Mouse (Mus musculus) heart, adult 2 months (tissue): ENCODE results near the gene Sdsl. TPM values are rescaled to one million over a fixed set of nuclear protein-coding genes. Genes with fewer than 3 reads are reported as not detected.

Experiments used
- DNase-seq, 2 experiments: peaks; one replicate each; pipeline ENCODE4 v3.0.0; 2021
- H3K27ac ChIP-seq: fragments of 200-600 bp; 2 replicates; pipeline ENCODE4 v1.8.1; 2022
- H3K27me3 ChIP-seq: fragments of 200-500 bp; 2 replicates; pipeline ENCODE4 v1.6.1; 2012; ENCODE audit warnings: mild to moderate bottlenecking, low read length, inconsistent platforms, mixed read lengths; ENCODE audit not compliant: control insufficient read depth, insufficient read depth
- H3K36me3 ChIP-seq: fragments of 200-500 bp; 2 replicates; pipeline ENCODE4 v1.6.1; 2012; ENCODE audit warnings: low read length, inconsistent platforms; ENCODE audit not compliant: control insufficient read depth, insufficient read depth
- H3K4me1 ChIP-seq: fragments of 200-500 bp; 2 replicates; pipeline ENCODE4 v1.6.1; 2011; ENCODE audit warnings: low read length; ENCODE audit not compliant: control insufficient read depth, insufficient read depth
- H3K4me3 ChIP-seq: fragments of 200-600 bp; 2 replicates; pipeline ENCODE4 v1.8.1; 2022
- H3K79me2 ChIP-seq: fragments of 200-500 bp; replicated peaks from 2 replicates; pipeline ENCODE4 v1.6.1; 2012; ENCODE audit warnings: mild to moderate bottlenecking, inconsistent platforms, low read length, moderate library complexity, mixed read lengths; ENCODE audit not compliant: control insufficient read depth, insufficient read depth
- H3K9ac ChIP-seq: fragments of 200-500 bp; 2 replicates; pipeline ENCODE4 v1.6.1; 2012; ENCODE audit warnings: low read depth, mild to moderate bottlenecking, control low read depth, inconsistent platforms, low read length, mixed read lengths
- CTCF ChIP-seq: fragments of 200-600 bp; IDR thresholded peaks from 2 replicates; pipeline ENCODE4 v1.8.1; 2022; ENCODE audit warnings: antibody characterized with exemption, mild to moderate bottlenecking, moderate library complexity
- EP300 ChIP-seq: fragments of 200-500 bp; IDR thresholded peaks from 2 replicates; pipeline ENCODE4 v1.6.1; 2011; ENCODE audit warnings: low read depth, low read length, control low read depth; ENCODE audit not compliant: insufficient read depth
- POLR2A ChIP-seq: fragments of 200-500 bp; IDR thresholded peaks from 2 replicates; pipeline ENCODE4 v1.6.1; 2011; ENCODE audit warnings: mild to moderate bottlenecking, low read depth, low read length, control low read depth; ENCODE audit not compliant: insufficient read depth
- WGBS: fragments of 180-500 bp; shearing (Covaris S2); methylation state at CpG from one replicate; pipeline ENCODE4 v1.1.7; 2018; 5-methylcytosine and 5-hydroxymethylcytosine counted together
- intact Hi-C: fragments of 180-260 bp; cut with DNase I; formaldehyde crosslinking; loops from one replicate; pipeline ENCODE4 v1.15.1; 2025
- polyA plus RNA-seq: library from polyadenylated mRNA; depleted of rRNA; stranded (reverse); fragments of >200 nt; gene quantifications from 2 replicates; pipeline ENCODE4 v1.2.3, GENCODE M21; 2012
- total RNA-seq, 2 experiments: library from RNA; stranded (reverse); gene quantifications; 2 replicates each; pipeline ENCODE4 v1.2.3; 2021

The Sdsl gene
- total and polyA plus RNA-seq, 3 experiments: 8.8 to 12.6 (median 9.8) TPM

- 2% methylated on average over 44 of the region's 44 CpGs for WGBS
- Histone ChIP-seq H3K9ac (no peak overlapping the region), H3K27me3 (peaks cover 32% of the 10 kb centered on the region), H3K36me3 (no peaks in the 10 kb centered on the region), H3K79me2 (no peaks in the 10 kb centered on the region), H3K4me1 (no peaks in the 10 kb centered on the region), H3K27ac (no peak overlapping the region), H3K4me3 (no peak overlapping the region)
- no peak for DNase-seq
- intact Hi-C loops: no loop called here
- TF ChIP-seq POLR2A (no peak), EP300 (no peak), CTCF (no peak)
These were observed 37.5 kb downstream of the Sdsl start for GRCm38 (mm10) chr5:120435006-120435681.

GRCm38 (mm10) chr5:120434231-120434735 is 38.3 kb downstream of the Sdsl start:
- peaks cover 30% of the 10 kb centered on the region for H3K27me3 ChIP-seq
- H3K9ac ChIP-seq: no peak overlapping the region
- no peaks in the 10 kb centered on the region for H3K36me3 ChIP-seq
- WGBS: 3% methylated on average over 21 of the region's 21 CpGs
- H3K27ac ChIP-seq: no peak overlapping the region
- intact Hi-C loops: no loop called here
- no peaks in the 10 kb centered on the region for H3K4me1 ChIP-seq
- no peaks in the 10 kb centered on the region for H3K79me2 ChIP-seq
- no peak overlapping the region for H3K4me3 ChIP-seq
- no peak for DNase-seq
- no peak for TF ChIP-seq CTCF
- no peak for TF ChIP-seq POLR2A
- TF ChIP-seq EP300: no peak

- WGBS: 3% methylated on average over 13 of the region's 13 CpGs
- Histone ChIP-seq H3K4me1 (no peaks in the 10 kb centered on the region), H3K79me2 (no peaks in the 10 kb centered on the region), H3K27me3 (peaks cover 33% of the 10 kb centered on the region), H3K9ac (no peak overlapping the region), H3K36me3 (no peaks in the 10 kb centered on the region), H3K4me3 (no peak overlapping the region), H3K27ac (no peak overlapping the region)
- no peak for TF ChIP-seq POLR2A
- no peak for TF ChIP-seq EP300
- no peak for TF ChIP-seq CTCF
- intact Hi-C loops: no loop called here
- DNase-seq: no peak
These were observed 39.4 kb downstream of the Sdsl start for GRCm38 (mm10) chr5:120433135-120433760.

- H3K4me1 ChIP-seq: no peaks in the 10 kb centered on the region
- 2% methylated on average over 9 of the region's 9 CpGs for WGBS
- no peaks in the 10 kb centered on the region for H3K79me2 ChIP-seq
- H3K36me3 ChIP-seq: no peaks in the 10 kb centered on the region
- TF ChIP-seq POLR2A (no peak), CTCF (no peak), EP300 (no peak)
- H3K4me3 ChIP-seq: no peak overlapping the region
- no peak overlapping the region for H3K9ac ChIP-seq
- intact Hi-C loops: no loop called here
- no peak overlapping the region for H3K27ac ChIP-seq
- DNase-seq: no peak
- peaks cover 31% of the 10 kb centered on the region for H3K27me3 ChIP-seq
These were observed 40.1 kb downstream of the Sdsl start for GRCm38 (mm10) chr5:120432486-120433015.

GRCm38 (mm10) chr5:120431649-120432485 is 40.7 kb downstream of the Sdsl start, which contains the start of gene Lhx5:
Gene Lhx5, plus strand, starts transcription at chr5:120431699.
- Histone ChIP-seq H3K27me3 (peaks cover 31% of the 10 kb centered on the region), H3K4me1 (no peaks in the 10 kb centered on the region), H3K36me3 (no peaks in the 10 kb centered on the region), H3K9ac (no peak within 1 kb of the TSS), H3K79me2 (no peaks in the 10 kb centered on the region), H3K27ac (no peak within 1 kb of the TSS), H3K4me3 (no peak within 1 kb of the TSS)
- no peak for DNase-seq
- WGBS: 2% methylated on average over 69 of the region's 69 CpGs
- intact Hi-C loops: no loop called here
- TF ChIP-seq CTCF (no peak), POLR2A (no peak), EP300 (no peak)
